33 mouse cellular contexts compared by ENCODE assay signal in the genomic region with DNA sequence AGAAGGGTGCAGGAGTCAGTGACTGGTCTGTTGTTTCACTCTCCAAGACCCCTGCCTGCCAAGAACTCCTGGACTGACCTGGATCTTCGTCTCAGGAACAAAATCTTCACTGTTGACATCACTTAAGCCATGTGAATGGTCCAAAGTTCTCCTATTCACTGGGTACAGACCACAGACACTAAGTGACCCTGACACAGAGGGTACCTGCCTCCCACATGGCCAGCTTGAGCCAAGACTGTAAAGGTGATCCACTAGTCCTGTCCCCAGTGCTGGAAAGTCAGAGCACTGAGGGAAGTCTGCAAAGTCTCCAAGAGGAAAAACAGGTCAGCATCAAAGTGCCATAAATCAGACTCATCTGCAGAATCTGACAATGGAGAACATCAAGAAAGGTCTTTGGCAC. TPM values are rescaled to one million over a fixed set of nuclear protein-coding genes. Genes with fewer than 3 reads are reported as not detected.
"Had no signal": no experiment of that assay in that cellular context is flagged by ENCODE, and none has a peak within 500 bp of the region (broad histone marks: within the 10 kb centered on the region; RNA-seq: fewer than 3 reads in every experiment).

No protein-coding gene starts in this region.

- DNase-seq: forebrain, postnatal 0 days; gastrocnemius, postnatal 14 days; gastrocnemius, postnatal 36 days; heart, adult 2 months; heart, postnatal 14 days; heart, postnatal 36 days; kidney, adult 11 months; kidney, postnatal 10 days; layer of hippocampus, adult 9-11 months; layer of hippocampus, postnatal 36 days; left cerebral cortex, postnatal 4 days had no signal

- H3K4me2 ChIP-seq: heart, embryonic 11.5 days; heart, embryonic 13.5 days; heart, embryonic 15.5 days; hindbrain, embryonic 13.5 days; hindbrain, embryonic 15.5 days; limb, embryonic 13.5 days; limb, embryonic 15.5 days had no signal

- H3K27ac ChIP-seq: heart, adult 2 months; heart, embryonic 13.5 days; heart, embryonic 15.5 days; hindbrain, embryonic 13.5 days; hindbrain, embryonic 15.5 days; hindbrain, postnatal 0 days; limb, embryonic 13.5 days; limb, embryonic 15.5 days; liver, embryonic 14.5 days had no signal

- H3K4me3 ChIP-seq: heart, adult 2 months; heart, embryonic 13.5 days; heart, embryonic 15.5 days; hindbrain, embryonic 13.5 days; hindbrain, embryonic 15.5 days; limb, embryonic 13.5 days; limb, embryonic 15.5 days had no signal

- H3K9me3 ChIP-seq: heart, embryonic 13.5 days; heart, embryonic 15.5 days; hindbrain, embryonic 13.5 days; hindbrain, embryonic 15.5 days; limb, embryonic 13.5 days; limb, embryonic 15.5 days had no signal

- H3K9ac ChIP-seq: forebrain, postnatal 0 days; heart, embryonic 13.5 days; heart, embryonic 15.5 days; hindbrain, embryonic 15.5 days; limb, embryonic 13.5 days; limb, embryonic 15.5 days; liver, embryonic 14.5 days had no signal

- H3K27me3 ChIP-seq: heart, embryonic 15.5 days; hindbrain, embryonic 13.5 days; hindbrain, embryonic 15.5 days; limb, embryonic 15.5 days had no signal

- ATAC-seq: forebrain, postnatal 0 days; hindbrain, postnatal 0 days had no signal

RNA-seq across cellular contexts. Expression of gene Stpg3, which starts 6.8 kb away (rescaled TPM):
- total RNA-seq: forebrain, postnatal 0 days; gastrocnemius, adult 18-20 months; gastrocnemius, adult 8-10 months; gastrocnemius, postnatal 14 days; gastrocnemius, postnatal 36 days; heart, adult 2 months; heart, postnatal 14 days; heart, postnatal 36 days; hematopoietic stem cell, adult 5-6 weeks; hindbrain, postnatal 0 days; layer of hippocampus, postnatal 14 days; layer of hippocampus, postnatal 36 days; left cerebral cortex, postnatal 10 days; left cerebral cortex, postnatal 4 days; liver, adult 2 months had no signal
- polyA plus RNA-seq: forebrain, postnatal 0 days; heart, adult 2 months; heart, embryonic 11.5 days; heart, embryonic 13.5 days; heart, embryonic 15.5 days; heart, postnatal 0 days; hindbrain, embryonic 11.5 days; hindbrain, embryonic 13.5 days; hindbrain, embryonic 15.5 days; hindbrain, postnatal 0 days; large intestine, adult 2 months; limb, embryonic 15.5 days; liver, adult 2 months; liver, embryonic 14.5 days had no signal

RNA-seq across cellular contexts. Expression of gene Fam166a, which starts 11.0 kb away (rescaled TPM):
- total RNA-seq: forebrain, postnatal 0 days; gastrocnemius, adult 18-20 months; gastrocnemius, adult 8-10 months; gastrocnemius, postnatal 14 days; gastrocnemius, postnatal 36 days; heart, adult 2 months; heart, postnatal 14 days; heart, postnatal 36 days; hematopoietic stem cell, adult 5-6 weeks; hindbrain, postnatal 0 days; layer of hippocampus, adult 8-10 months; layer of hippocampus, postnatal 14 days; layer of hippocampus, postnatal 36 days; left cerebral cortex, adult 18-20 months; left cerebral cortex, postnatal 10 days; left cerebral cortex, postnatal 25 days; left cerebral cortex, postnatal 4 days; liver, adult 2 months had no signal
- polyA plus RNA-seq: forebrain, postnatal 0 days; heart, embryonic 13.5 days; heart, postnatal 0 days; hindbrain, embryonic 11.5 days; hindbrain, postnatal 0 days; large intestine, adult 2 months; limb, embryonic 11.5 days; limb, embryonic 13.5 days; limb, embryonic 15.5 days had no signal
